Mouse (Mus musculus) ES-E14 (cell line): ENCODE measurements around the gene Krt73.

Source experiments
- CHD2 ChIP-seq: IDR thresholded peaks from 2 replicates; pipeline ENCODE4 v1.6.1; 2014; ENCODE audit warnings: mild to moderate bottlenecking, low read depth, low read length, inconsistent platforms
- HCFC1 ChIP-seq: IDR thresholded peaks from 2 replicates; pipeline ENCODE4 v1.6.1; 2012; ENCODE audit warnings: low read length, inconsistent platforms, borderline replicate concordance; ENCODE audit not compliant: insufficient read depth
- MAFK ChIP-seq: IDR thresholded peaks from 2 replicates; pipeline ENCODE4 v1.6.1; 2014; ENCODE audit warnings: mild to moderate bottlenecking, low read depth, low read length, inconsistent platforms; ENCODE audit not compliant: insufficient read depth
- ZC3H11A ChIP-seq: IDR thresholded peaks from 2 replicates; pipeline ENCODE4 v1.6.1; 2012; ENCODE audit warnings: low read depth, mild to moderate bottlenecking, inconsistent platforms, low read length, borderline replicate concordance

DNA sequence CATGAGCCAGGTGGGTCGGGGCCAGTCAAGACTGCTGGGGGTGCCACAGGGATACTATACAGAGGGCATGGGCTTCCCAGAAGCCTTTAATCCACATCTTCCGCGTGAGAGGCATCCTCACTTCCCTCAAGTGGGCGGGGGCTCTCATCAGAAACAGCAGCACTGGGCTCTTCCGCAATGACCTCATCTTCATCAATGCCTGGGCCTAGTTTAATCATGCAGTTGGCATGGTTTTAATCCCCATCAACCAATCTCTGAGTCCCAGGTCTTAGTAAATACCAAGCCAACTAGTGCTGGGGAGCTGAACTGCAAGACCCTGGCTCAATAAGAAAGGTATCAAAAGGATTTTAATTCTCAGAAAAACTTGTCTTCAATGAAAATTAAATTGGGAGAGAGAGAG is 27.3 kb upstream of the Krt73 start:
- TF ChIP-seq MAFK (no peak), ZC3H11A (no peak), HCFC1 (no peak), CHD2 (no peak)
